In genomic region chr3:55438824-55439446, GRCm38 (mm10) we compare ENCODE assay signal across 28 mouse cellular contexts. TPM values are rescaled to one million over a fixed set of nuclear protein-coding genes. Genes with fewer than 3 reads are reported as not detected.
DNase-seq lines count a peak whose midpoint lies in the region; ATAC-seq and TF ChIP-seq lines count a peak whose summit lies in the region.
"Had no signal": no experiment of that assay in that cellular context is flagged by ENCODE, and none has a peak within 500 bp of the region (broad histone marks: within the 10 kb centered on the region; RNA-seq: fewer than 3 reads in every experiment).

No protein-coding gene starts in this region.

- no peaks in the 10 kb centered on the region for H3K36me3 ChIP-seq in hindbrain, embryonic 15.5 days
- H3K36me3 ChIP-seq in hindbrain, embryonic 11.5 days (ENCODE audit: control insufficient read depth, insufficient read depth, low read length), result no peaks in the 10 kb centered on the region
- H3K36me3 ChIP-seq in midbrain, embryonic 16.5 days (ENCODE audit: control insufficient read depth, insufficient read depth, low read length), result no peaks in the 10 kb centered on the region
- no peaks in the 10 kb centered on the region for H3K36me3 ChIP-seq in midbrain, embryonic 10.5 days
- H3K36me3 ChIP-seq: forebrain, embryonic 12.5 days; heart, embryonic 15.5 days; liver, embryonic 12.5 days; midbrain, embryonic 12.5 days had no signal

- TF ChIP-seq POLR2A in olfactory bulb, adult 2 months (IDR thresholded peaks at IDR 0.05; ENCODE audit: insufficient read depth, low read depth, low read length), result no peak

- DNase-seq in hindbrain, embryonic 11.5 days (ENCODE audit: low spot score), result no peak
- no peak for DNase-seq in midbrain, embryonic 10.5 days (ENCODE audit: low spot score)
- peak; percentile 59 for DNase-seq in induced T-regulatory cell, adult 2 months (ENCODE audit: low read depth)
- DNase-seq in lung, postnatal 36 days, result no peak
- no peak for DNase-seq in thymus, adult 18-20 months
- DNase-seq: adrenal gland, postnatal 10 days; B cell, adult 2 months; cerebellum, adult 11 months; gastrocnemius, postnatal 25 days; heart, postnatal 4 days; kidney, adult 2 months; kidney, postnatal 10 days; lung, embryonic 14.5 days; lung, postnatal 4 days; thymus, postnatal 25 days had no signal

- H3K9me3 ChIP-seq in hindbrain, embryonic 15.5 days, result no peaks in the 10 kb centered on the region
- no peaks in the 10 kb centered on the region for H3K9me3 ChIP-seq in hindbrain, embryonic 11.5 days (ENCODE audit: control insufficient read depth, low read length)
- no peaks in the 10 kb centered on the region for H3K9me3 ChIP-seq in midbrain, embryonic 16.5 days (replicated peaks; ENCODE audit: control insufficient read depth, low read length, poor library complexity, severe bottlenecking)
- no peaks in the 10 kb centered on the region for H3K9me3 ChIP-seq in midbrain, embryonic 10.5 days (replicated peaks)
- H3K9me3 ChIP-seq: forebrain, embryonic 12.5 days; heart, embryonic 15.5 days; liver, embryonic 12.5 days; midbrain, embryonic 12.5 days had no signal

- no peak for TF ChIP-seq CTCF in olfactory bulb, adult 2 months (IDR thresholded peaks at IDR 0.05; ENCODE audit: insufficient read depth, low read depth, low read length)

- no peak overlapping the region for H3K4me3 ChIP-seq in hindbrain, embryonic 15.5 days
- no peak overlapping the region for H3K4me3 ChIP-seq in hindbrain, embryonic 11.5 days (ENCODE audit: low read depth, low read length)
- H3K4me3 ChIP-seq in midbrain, embryonic 16.5 days (ENCODE audit: low read depth, low read length), result no peak overlapping the region
- no peak overlapping the region for H3K4me3 ChIP-seq in midbrain, embryonic 10.5 days
- H3K4me3 ChIP-seq in olfactory bulb, adult 2 months (ENCODE audit: insufficient read depth, low read depth, low read length), result no peak overlapping the region
- H3K4me3 ChIP-seq: forebrain, embryonic 12.5 days; heart, embryonic 15.5 days; liver, embryonic 12.5 days; midbrain, embryonic 12.5 days had no signal

- WGBS in hindbrain, embryonic 15.5 days, result 72% methylated on average over 7 of the region's 7 CpGs
- 91% methylated on average over 7 of the region's 7 CpGs for WGBS in hindbrain, embryonic 11.5 days
- 71% methylated on average over 7 of the region's 7 CpGs for WGBS in midbrain, embryonic 16.5 days
- 91% methylated on average over 7 of the region's 7 CpGs for WGBS in midbrain, embryonic 10.5 days
- WGBS in olfactory bulb, adult 2 months, result 65% methylated on average over 7 of the region's 7 CpGs

- H3K4me1 ChIP-seq in hindbrain, embryonic 15.5 days (replicated peaks), result peaks cover 27% of the 10 kb centered on the region
- no peaks in the 10 kb centered on the region for H3K4me1 ChIP-seq in hindbrain, embryonic 11.5 days (replicated peaks; ENCODE audit: control insufficient read depth, insufficient read depth, low read length)
- peaks cover 20% of the 10 kb centered on the region for H3K4me1 ChIP-seq in midbrain, embryonic 16.5 days (ENCODE audit: control insufficient read depth, insufficient read depth, low read length)
- H3K4me1 ChIP-seq in midbrain, embryonic 10.5 days, result no peaks in the 10 kb centered on the region
- peaks cover 24% of the 10 kb centered on the region for H3K4me1 ChIP-seq in olfactory bulb, adult 2 months (ENCODE audit: control insufficient read depth, insufficient read depth, low read length)
- H3K4me1 ChIP-seq: liver, embryonic 12.5 days had no signal

- no peaks in the 10 kb centered on the region for H3K27me3 ChIP-seq in hindbrain, embryonic 15.5 days
- no peaks in the 10 kb centered on the region for H3K27me3 ChIP-seq in hindbrain, embryonic 11.5 days (ENCODE audit: control insufficient read depth, insufficient read depth, low read length)
- H3K27me3 ChIP-seq in midbrain, embryonic 16.5 days (ENCODE audit: control insufficient read depth, insufficient read depth, low read depth, low read length), result no peaks in the 10 kb centered on the region
- no peaks in the 10 kb centered on the region for H3K27me3 ChIP-seq in midbrain, embryonic 10.5 days (ENCODE audit: low read depth, poor library complexity, severe bottlenecking)
- H3K27me3 ChIP-seq: forebrain, embryonic 12.5 days; heart, embryonic 15.5 days; liver, embryonic 12.5 days; midbrain, embryonic 12.5 days had no signal

- no peak for ATAC-seq in hindbrain, embryonic 15.5 days (ENCODE audit: low FRiP score, low read depth)
- no peak for ATAC-seq in hindbrain, embryonic 11.5 days (ENCODE audit: low FRiP score)
- ATAC-seq in midbrain, embryonic 16.5 days, result peak; percentile 30; the same call in 1 of the 2 replicates
- ATAC-seq: liver, embryonic 12.5 days had no signal

- no peak overlapping the region for H3K4me2 ChIP-seq in hindbrain, embryonic 15.5 days
- no peak overlapping the region for H3K4me2 ChIP-seq in hindbrain, embryonic 11.5 days (replicated peaks; ENCODE audit: low read depth, low read length)
- no peak overlapping the region for H3K4me2 ChIP-seq in midbrain, embryonic 16.5 days (ENCODE audit: low read length)
- H3K4me2 ChIP-seq: forebrain, embryonic 12.5 days; heart, embryonic 15.5 days; liver, embryonic 12.5 days; lung, embryonic 14.5 days; midbrain, embryonic 12.5 days had no signal

- 0 out of 2 replicates have a peak overlapping the region, but pooled peaks have one; percentile 69 for H3K27ac ChIP-seq in hindbrain, embryonic 15.5 days (replicated peaks)
- H3K27ac ChIP-seq in hindbrain, embryonic 11.5 days (ENCODE audit: low read depth, low read length), result no peak overlapping the region
- no peak overlapping the region for H3K27ac ChIP-seq in midbrain, embryonic 16.5 days (ENCODE audit: low read length)
- no peak overlapping the region for H3K27ac ChIP-seq in midbrain, embryonic 10.5 days (replicated peaks)
- peak overlapping the region; percentile 11 for H3K27ac ChIP-seq in olfactory bulb, adult 2 months (ENCODE audit: insufficient read depth, low read depth, low read length)
- H3K27ac ChIP-seq: forebrain, embryonic 12.5 days; heart, embryonic 15.5 days; liver, embryonic 12.5 days; midbrain, embryonic 12.5 days had no signal

- H3K9ac ChIP-seq in hindbrain, embryonic 15.5 days, result no peak overlapping the region
- H3K9ac ChIP-seq in hindbrain, embryonic 11.5 days (ENCODE audit: low read depth, low read length), result no peak overlapping the region
- no peak overlapping the region for H3K9ac ChIP-seq in midbrain, embryonic 16.5 days (ENCODE audit: low read depth, low read length)
- H3K9ac ChIP-seq: forebrain, embryonic 12.5 days; heart, embryonic 15.5 days; liver, embryonic 12.5 days; lung, embryonic 14.5 days; midbrain, embryonic 12.5 days had no signal

RNA-seq across cellular contexts. Expression of gene Gm21954, which starts 33.1 kb away (rescaled TPM):
- polyA plus RNA-seq in hindbrain, embryonic 15.5 days (2015; fragmentation: Nextera tagmentation; extraction: Ambion mirVana), result not detected in 2 replicates
- not detected in 2 replicates for polyA plus RNA-seq in hindbrain, embryonic 11.5 days (2014; fragmentation: Nextera tagmentation; extraction: Ambion mirVana)
- not detected in 2 replicates for polyA plus RNA-seq in midbrain, embryonic 16.5 days (2015; fragmentation: Nextera tagmentation; extraction: Ambion mirVana)
- not detected in 2 replicates for polyA plus RNA-seq in midbrain, embryonic 10.5 days (2016; fragmentation: Nextera tagmentation; extraction: Ambion mirVana)
- not detected in 2 replicates for polyA plus RNA-seq in olfactory bulb, adult 2 months (2012; ENCODE audit: insufficient read depth, insufficient read length, low replicate concordance, missing spikeins)
- polyA plus RNA-seq: brain, embryonic 14.5 days; embryonic facial prominence, embryonic 11.5 days; forebrain, embryonic 12.5 days; heart, embryonic 15.5 days; kidney, adult 2 months; limb, embryonic 11.5 days; liver, embryonic 12.5 days; lung, embryonic 14.5 days; midbrain, embryonic 12.5 days; neural tube, embryonic 11.5 days; small intestine, adult 2 months; testis, adult 2 months had no signal

Comparison
In these comparisons a context has a peak if more than half of its experiments do, and no peak if none do; other contexts are left out.
1. H3K27ac ChIP-seq: peak in hindbrain, embryonic 15.5 days (single experiment) and olfactory bulb, adult 2 months (single experiment); none in hindbrain, embryonic 11.5 days (single experiment), midbrain, embryonic 16.5 days (single experiment) and midbrain, embryonic 10.5 days (single experiment).